Mouse (Mus musculus) kidney, postnatal 25 days (tissue): ENCODE measurements at regions not wholly inside any gene's neighbourhood (a gene's known extent, or its start where the extent isn't known, plus 50 kb on each side); places are given as distances from the start of the nearest gene placed in this dataset.
A peak's percentile ranks its signal among the peaks of the same experiment; 100 is the strongest.

Experiments used
- DNase-seq, 2 experiments: peaks; one replicate each; pipeline ENCODE4 v3.0.0; 2021; ENCODE audit warnings: mixed read lengths in 2 of 2

DNA sequence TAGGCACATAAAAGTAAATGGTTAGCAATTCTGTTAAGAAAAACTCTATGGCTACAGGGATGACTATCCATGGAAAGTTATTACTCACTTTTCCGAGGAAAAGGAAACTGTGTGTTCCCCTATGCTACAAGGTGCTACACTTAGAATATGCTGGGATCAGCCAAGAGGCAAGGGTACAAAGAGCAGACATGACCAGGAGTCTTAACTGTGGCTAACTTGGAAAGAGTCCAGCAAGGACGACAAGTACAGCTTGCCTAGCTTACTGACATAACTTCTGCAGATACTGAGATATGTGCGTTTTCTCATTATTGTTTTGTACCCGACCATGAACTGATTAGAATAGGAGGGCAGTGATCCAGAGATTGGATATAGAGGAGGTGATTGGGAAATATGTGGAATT, 296.4 kb downstream of the Gm16223 start:
- peak; percentile 18 to 43 for DNase-seq

DNA sequence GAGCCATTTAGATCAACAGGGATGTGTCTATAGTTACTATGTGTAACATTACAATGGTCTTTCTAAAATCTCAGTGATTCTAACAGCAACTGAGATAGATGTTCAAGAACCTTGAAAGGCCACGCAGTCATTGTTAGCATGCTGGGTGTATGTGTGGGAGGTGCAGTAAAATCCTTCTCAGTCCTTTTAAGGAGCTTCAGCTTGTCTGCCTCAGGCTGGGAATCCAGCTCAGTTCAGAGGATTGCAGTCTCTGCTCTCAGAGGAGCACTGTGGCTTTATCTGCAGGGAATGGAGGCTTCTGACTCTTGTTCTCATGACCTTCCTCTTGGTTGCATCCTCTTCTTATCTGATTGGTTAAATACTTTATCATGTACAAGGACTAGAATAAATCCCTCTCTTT, 320.2 kb downstream of the Gm16223 start:
- no peak for DNase-seq

DNA sequence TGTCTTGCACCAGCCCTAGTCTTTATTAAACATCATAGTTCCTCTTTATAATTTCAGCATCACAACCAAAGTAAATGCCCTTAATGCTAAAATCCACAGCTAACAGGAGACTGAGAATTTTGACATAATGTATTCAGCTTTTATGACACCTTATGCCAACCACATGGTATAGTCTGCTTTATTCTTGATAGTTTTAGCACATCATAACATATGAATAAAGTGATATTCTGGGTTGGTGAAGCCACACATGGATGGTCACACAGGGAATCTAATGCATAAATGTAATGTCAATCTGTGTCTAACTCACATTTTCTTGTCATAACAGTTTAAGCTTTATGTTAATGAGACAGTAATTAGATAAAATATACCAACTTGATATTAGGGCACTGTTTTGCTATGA, 328.9 kb downstream of the Gm16223 start:
- no peak for DNase-seq

DNA sequence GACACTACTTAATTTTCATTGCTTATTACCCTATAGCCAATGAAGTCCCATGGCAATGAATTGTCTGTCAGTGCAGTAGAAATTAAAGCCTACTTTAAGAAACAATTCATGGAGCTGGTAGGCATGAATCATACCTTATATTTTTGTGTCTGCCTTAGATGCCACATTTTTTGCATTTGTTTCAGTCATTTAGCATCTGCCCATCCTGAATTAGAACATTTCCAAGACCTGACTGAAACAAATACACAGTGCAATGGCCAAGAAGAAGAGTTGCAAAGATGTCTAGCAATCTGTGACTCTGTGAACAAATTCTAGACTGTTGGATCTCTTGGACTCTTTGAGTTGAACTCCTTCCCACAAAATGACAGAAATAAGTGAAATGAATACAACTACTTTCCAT, 342.2 kb downstream of the Gm16223 start:
- no peak for DNase-seq

DNA sequence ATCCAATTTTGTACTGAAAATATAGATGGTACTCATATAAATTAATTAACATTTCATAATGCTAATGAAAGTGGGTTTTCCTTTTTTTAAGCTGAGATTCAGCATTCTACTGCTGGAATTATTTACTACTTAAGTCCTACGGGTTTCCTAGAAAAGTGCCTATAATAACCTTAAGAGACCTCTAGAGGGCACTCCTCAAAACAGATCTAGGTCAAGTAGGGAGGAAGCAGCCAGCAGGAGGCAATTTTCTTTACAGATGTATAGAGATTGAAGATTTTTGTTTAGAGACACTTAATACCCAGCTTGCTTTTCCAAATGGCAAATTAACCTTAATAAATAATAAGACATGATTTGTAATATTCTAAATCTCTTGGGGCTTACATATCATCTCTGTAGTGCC, 344.5 kb downstream of the Gm16223 start:
- DNase-seq, result no peak

DNA sequence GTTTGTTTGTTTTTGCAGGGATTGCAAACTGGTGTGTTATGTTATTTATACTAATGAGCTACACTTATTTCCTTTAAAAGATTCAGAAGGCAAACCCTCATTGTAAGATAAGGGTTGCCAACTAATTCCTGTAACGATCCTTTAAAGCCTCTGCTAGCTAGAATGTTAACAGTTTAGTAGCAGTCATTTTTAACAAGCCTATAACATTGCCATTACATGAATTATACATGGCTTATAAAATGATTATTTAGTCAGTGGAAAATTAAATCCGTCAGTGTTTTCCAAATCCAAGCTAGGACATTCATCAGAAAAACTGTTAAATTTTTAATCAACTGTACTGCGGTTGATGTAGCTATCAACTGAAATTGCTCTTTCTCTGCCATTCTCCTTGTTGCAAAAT, 358.1 kb downstream of the Gm16223 start:
- DNase-seq, result no peak

DNA sequence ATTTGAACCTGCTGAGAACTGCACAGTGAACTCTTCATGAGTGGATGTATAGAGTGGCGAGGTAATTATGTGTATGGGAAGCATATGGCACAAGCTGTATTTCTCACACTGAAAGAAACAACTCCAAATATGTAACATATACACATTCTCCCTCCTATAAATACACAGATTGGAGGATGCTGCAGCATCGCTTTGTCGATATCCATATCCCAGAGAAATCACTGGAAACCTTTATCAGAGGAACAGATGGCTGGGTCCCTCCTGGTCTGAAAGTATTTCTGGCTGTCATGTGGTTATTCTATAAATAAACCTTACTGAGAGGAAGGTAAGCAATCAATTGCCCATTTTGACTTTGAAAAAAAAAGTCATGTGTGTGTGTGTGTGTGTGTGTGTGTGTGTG, 365.4 kb downstream of the Gm16223 start:
- DNase-seq, result no peak

DNA sequence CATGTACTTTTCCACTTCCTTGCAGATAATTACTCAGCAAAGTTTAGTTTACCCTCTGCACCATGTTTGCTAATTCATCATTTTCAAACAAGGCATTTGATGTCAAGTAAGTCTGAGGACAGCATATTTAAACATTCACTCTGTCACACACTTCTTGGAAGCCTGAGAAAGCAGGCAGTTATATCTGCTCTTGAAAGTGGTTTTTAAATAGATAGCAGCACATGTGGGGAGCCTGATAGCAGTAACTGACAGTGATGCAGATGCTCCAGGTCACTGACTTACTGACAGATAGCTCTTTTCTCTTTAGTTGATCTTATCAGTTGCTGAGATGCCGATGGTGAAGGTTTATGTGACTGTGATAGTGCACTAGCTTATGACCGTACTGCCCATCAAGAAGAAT, 380.9 kb downstream of the Gm16223 start:
- DNase-seq, result no peak

DNA sequence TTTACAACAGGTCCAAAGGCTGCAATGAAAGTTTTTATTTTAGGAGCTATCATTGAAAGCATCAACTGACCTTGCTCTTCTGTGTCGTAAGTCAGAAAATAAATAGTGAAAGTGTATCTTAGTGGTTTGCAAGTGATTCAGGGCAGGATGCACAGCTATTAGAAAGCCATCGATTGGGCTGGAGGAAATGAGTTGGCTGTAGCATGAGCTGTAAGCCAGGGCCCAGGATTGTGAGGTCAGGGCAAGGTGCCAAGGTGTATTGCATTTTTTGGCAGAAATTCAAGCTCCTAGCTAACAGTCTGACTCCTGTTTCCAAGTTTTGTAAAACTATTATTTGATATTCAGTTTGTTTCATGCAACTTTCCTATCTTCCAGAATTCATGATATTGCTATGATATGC, 381.8 kb downstream of the Gm16223 start:
- DNase-seq, result peak in 1 of 2 experiments; percentile 25

DNA sequence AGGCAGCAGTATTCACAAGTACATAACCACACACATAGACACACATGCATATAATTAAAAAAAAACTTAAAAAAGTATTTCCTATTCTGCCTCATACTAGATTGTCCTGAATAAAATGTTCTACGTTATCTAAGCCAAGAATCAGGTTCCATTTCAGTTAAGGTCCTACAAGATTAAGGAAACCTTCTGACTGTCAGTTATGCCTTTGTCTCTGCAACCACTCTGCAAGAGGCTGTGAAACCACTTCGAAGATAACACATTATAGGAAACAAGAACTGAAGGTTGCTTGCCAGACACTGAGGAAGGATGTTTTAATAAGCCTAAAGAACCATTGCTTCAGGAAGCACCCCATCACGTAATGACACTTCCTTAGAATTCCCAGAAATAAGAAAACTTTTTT, 385.9 kb downstream of the Gm16223 start:
- no peak for DNase-seq

DNA sequence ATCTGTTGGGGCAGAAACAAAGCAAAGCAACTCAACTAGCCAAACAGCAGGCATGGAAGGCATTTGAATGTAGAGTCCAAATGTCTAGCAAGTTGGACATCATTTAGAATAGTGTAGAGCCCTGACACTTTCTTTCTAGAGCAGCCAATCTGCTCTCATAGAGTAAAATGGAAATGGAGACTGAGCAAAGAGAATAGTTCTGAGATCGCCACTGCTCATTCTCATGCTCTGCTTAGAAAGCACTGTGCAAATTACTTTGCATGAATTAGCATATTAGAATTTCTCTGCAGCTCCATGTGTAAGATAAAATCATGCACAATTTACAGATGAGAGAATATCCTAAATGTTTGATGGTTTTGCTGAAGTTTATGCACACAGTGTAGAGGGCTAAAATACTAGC, 393.4 kb downstream of the Gm16223 start:
- no peak for DNase-seq

DNA sequence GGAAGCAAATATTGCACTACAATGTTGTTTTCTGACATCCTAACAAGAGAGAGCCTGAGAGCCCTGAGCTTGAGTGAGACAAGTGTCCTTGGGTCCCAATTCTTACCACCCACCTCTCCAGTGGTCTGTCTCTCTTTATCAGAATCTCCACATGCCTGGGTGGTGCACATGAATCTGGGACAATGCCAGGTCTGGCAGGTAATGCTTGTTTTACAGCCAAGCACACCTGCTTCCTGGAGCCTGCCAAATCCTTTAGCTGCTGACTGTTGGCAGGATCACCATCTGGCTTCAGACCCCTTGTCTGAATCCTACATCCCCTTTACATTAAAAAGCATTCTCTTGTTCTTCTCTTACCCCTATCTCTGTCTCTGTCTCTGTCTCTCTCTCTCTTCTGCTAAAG, 397.1 kb downstream of the Gm16223 start:
- DNase-seq, result peak in 1 of 2 experiments; percentile 1

DNA sequence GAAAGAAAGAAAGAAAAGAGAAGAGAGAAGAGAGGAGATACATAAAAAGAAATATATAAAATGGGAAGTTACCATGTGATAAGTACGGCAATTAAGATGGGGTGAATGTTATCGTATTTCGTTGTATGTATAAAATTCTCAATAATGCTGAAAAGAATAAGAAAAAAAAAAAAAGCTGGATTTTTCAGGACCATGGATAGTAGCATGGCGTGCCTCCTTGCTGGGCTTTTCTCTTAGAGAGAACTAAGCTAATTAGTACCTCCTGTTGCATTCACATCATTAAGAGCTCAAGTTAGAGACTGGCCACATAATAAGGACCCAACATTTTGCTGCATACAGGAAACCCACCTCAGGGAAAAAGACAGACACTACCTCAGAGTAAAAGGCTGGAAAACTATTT, 405.7 kb downstream of the Gm16223 start:
- DNase-seq, result no peak

DNA sequence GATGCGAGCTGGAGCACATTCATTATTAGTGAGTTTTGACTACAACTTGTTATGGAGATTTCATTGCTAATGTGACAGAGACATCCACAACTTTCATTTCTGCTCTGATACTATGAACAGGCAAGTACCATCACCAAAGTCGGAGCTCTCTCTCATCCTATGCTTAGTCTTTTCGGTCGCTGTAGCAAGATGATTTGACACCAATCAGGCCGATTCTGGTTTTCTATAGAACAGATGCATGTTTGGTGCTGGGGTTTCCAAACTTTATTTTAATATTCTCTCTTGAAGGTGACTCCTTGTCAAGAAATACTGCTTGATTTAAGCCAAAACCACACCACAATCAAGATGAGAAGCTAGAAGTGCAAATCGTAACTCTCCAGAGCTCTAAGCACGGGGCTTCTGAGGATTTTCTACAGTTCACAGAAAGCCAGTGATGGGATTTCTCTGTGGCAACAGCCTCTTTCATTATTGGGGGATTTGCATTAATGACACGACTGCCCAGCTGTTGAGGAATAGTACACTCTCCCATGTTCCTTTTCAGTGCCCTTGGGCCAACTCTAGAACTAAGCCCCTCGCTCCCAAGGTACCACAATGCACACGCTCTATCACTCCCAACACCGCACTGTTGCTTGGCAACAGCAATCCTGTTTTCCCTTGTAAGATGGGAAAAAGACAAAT, 434.5 kb downstream of the Gm16223 start:
- no peak for DNase-seq

DNA sequence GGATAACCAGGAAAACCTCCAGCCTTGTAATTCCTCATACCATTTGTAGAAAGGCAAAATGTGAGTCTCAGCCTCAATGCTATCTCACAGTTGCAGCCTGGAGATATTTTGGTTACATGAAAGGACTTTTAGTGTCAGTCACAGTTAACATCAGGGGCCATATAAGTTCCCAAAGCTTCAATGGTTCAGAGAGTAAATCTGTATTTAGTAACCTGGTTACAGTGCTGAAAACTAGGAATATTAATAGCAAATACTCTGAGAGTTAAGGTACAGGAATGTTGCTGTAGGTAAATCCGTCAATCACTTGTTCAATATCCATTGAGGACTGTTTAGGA, 435.0 kb downstream of the Gm16223 start:
- no peak for DNase-seq

DNA sequence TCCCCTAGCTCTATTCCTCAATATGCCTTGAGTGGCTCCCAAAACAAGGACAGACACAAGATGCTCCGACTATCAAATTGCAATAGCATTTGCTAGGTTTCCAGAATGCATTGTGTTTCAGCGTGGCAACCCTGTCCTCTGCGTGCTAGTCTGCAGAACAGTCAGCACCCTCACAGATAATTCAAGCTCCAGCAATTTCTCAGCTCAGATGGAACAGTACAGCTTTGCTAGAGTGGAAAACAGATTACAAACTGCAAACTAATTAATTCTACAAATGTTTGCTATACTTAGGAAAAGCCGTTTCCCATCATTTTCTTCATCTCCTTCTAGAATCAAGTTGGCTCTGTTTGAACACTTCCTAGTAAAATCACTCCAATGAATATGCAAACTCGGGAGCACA, 441.4 kb downstream of the Gm16223 start:
- DNase-seq, result no peak

DNA sequence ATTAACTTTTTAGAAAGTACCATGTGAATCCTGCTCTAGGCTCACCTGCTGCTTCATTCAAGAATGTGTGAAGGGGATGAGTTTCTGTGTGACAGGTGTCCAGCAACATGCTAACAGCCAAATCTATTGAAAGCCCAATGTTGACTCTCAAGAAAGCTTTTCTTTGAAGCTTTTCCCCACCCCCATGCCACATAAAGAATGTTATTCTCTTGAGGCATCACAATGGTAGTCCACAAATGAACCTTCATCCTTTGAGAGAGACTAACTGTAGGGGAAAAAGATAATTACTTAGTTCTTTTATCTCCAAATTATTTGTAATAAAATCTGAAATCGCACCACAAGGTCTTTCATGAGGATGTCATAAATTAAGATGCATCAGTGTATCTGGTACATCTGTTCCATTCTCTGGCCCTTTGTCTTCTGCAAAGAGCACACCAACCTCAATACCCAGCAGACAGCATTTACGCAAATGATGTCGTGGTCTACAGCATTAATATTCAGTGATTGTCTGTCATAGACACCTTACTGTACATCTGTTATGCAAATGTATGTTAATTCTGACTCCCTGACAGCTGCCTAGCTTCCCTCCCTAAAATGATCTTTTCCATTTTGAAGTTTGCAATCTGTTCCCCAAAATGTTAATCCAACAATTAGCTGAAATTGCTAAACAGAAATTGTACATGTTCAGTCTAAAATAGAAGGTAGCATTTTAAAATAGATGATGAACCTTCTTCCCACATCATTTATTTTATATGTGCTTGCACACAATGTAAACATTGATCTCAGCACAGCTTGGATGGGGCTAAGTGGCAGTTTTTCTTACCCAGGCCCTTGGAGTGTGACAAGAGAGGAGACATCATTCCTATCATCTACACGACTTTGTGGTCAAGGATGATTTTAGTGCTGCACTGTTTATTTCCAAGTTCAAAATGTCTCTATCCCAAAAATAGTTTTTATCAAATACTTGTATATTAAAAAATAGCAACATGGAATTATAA, 455.7 kb downstream of the Gm16223 start:
- DNase-seq, result no peak

DNA sequence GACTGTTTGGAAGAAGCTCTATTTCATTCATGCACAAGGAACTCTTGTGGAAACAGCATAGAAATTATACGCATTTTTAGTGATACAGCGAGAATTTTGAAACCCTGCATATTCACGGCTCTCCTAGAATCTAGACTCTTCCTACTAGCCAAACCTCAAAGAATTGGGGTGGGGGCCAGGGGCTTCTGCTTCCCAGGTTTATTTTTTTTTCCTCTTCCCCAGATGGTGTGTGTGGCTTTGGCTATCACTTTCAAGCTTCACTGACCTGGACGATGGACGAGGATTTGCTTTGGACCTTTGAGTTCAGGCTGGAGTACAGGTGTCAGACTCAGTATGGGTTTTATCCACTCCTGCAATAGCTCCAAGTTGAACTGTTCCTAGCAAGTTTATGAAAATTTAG, 457.7 kb downstream of the Gm16223 start:
- DNase-seq, result no peak

DNA sequence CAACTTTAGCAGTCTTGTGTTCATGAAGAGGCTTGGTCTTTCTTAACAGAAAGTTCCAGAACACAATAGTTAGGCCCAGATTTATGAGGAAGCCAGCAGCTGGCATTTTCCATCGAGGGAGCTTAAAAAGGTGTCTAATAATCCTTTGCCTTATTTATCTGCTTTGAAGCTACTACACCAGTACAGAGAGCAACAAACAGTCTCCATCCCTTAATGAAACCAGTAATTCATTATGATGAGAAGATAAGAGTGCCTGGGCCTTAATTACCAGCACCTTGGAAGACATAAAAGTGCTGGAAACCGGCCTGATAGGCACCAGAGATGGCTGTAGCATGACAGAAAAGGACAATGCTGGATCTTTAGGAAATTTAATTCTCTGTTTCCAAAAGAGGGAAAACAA, 492.8 kb downstream of the Gm16223 start:
- DNase-seq, result no peak

DNA sequence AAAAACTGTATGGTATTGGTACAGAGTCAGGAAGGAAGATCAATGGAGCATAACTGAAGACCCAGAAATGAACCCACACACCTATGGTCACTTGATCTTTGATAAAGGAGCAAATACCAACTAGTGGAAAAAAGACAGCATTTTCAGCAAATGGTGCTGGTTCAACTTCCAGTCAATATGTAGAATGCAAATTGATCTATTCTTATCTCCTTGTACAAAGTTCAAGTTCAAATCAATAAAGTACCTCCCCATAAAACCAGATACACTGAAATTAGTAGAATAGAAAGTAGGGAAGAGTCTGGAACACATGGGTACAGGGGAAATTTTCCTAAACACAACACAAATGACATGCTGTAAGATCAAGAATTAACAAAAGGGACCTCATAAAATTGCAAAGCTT, 495.6 kb downstream of the Gm16223 start:
- DNase-seq, result no peak

DNA sequence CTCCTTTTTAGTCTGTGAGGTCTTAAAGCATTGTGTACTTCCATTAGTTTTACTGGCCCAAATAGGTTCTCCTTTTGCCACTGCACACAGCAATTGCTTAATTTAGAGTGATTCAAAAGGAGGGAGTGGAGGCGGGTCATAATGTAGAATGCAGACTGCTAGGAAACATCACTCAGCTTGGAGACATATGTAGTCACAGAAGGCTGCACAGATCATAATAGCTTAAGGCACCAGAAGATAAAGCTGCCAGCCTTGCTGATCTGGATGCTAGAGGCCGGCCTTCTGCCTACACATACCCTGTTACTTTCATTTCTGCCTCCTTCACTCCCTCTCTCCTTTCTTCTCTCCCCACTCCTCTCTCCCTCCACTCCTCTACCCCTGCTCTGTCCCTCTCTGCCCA, 508.2 kb downstream of the Gm16223 start:
- DNase-seq, result no peak

DNA sequence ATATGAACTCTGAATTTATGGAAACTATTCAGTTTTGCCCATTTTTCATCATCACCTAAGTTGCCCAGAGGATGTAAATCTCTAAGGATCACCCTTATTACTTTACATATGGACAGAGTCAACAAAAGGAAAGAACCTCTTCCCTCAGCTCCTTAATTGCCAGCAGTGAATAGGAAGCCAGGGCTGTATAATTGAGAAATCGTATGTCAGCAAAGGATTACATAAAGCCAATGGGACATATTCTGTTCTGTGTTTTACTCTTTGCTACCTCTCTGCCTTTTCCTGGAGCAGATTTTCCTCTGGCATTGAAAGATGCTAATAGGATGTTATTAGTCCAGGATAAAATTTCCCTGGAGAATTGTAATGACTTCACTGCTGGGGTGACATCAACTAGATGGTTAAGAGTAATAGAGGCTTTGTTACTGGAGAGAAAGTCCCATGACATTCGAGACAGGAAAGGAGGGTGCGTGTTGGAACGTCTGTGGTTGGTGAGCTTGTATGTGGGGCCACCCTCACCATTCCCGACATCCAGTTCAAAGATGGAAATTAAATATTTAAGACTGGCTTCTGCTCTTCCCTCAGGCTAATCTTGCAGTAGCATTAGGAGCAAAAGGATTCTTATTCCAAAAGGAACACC, 510.6 kb downstream of the Gm16223 start:
- no peak for DNase-seq

DNA sequence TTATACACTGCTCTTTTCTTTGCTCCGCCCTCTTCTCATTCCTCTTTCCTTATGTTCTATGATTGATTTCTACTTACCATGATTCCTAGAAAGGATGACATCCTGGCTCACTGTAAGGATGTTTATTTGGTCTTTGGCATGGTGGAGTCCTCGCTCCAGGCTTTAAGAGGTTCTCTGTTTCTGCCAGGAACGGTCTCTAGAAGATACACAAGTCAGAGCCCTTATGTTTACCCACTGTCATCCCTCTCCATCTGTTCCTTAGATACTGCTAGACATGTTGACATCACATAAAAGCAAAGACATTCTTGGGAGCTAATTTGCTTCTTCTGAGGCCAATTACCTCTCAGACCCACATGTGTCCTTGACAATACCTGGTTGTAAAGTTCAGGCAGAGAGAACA, 552.9 kb downstream of the Gm16223 start:
- DNase-seq, result no peak
